Mouse (Mus musculus) T-helper 17 cell (primary cell): Measurements from ENCODE around the gene Gbp7.
"Not testable (repeated sequence)": the region's sequence is repeated elsewhere in the genome, so short reads cannot be mapped to it uniquely, and the experiment has no call there.

Source experiments
- in situ Hi-C, 2 experiments: fragments of 300-600 bp; cut with MboI, MseI; formaldehyde crosslinking; loops; 1 replicate in 1 of 2; 2 replicates in 1 of 2; pipeline ENCODE4 v1.15.1; 2025; ENCODE audit warnings: high pct_unique_total_duplicates in 2 of 2

Gbp7 gene

GRCm38 (mm10) chr3:142530087-142530953 is at the start of gene Gbp7:
Gbp7 (plus strand) TSS chr3:142530342.
- in situ Hi-C loops = no loop called here

- in situ Hi-C loops = loop anchor here (5.0 kb wide), 3 partner anchors 72 to 217 kb away; partner anchors contain the start of genes Gbp2 (in 2 of the 2) and Gbp3 (in 2 of the 2)
These were observed 39.7 kb upstream of the Gbp7 start for GRCm38 (mm10) chr3:142490465-142490864.

- in situ Hi-C loops = loop anchor here (5.0 kb wide), 3 partner anchors 69 to 214 kb away; partner anchors contain the start of genes Gbp2 (in 2 of the 2) and Gbp3 (in 2 of the 2)
These were observed 36.5 kb upstream of the Gbp7 start, which contains the start of gene Gbp5 for GRCm38 (mm10) chr3:142493536-142494061. Gbp5 (plus strand) TSS chr3:142493978.

GRCm38 (mm10) chr3:142495146-142495655 is 34.9 kb upstream of the Gbp7 start:
- in situ Hi-C loops = no loop called here

GRCm38 (mm10) chr3:142496113-142497101 is 33.7 kb upstream of the Gbp7 start:
- in situ Hi-C loops = no loop called here

GRCm38 (mm10) chr3:142497123-142497841 is 32.9 kb upstream of the Gbp7 start:
- in situ Hi-C loops = no loop called here

- in situ Hi-C loops = no loop called here
These were observed 31.2 kb upstream of the Gbp7 start for GRCm38 (mm10) chr3:142498941-142499340.

- in situ Hi-C loops = no loop called here
These were observed 2.0 kb upstream of the Gbp7 start for GRCm38 (mm10) chr3:142528116-142528515.

- in situ Hi-C loops = no loop called here
These were observed 545 bp upstream of the Gbp7 start for GRCm38 (mm10) chr3:142529597-142529996.

GRCm38 (mm10) chr3:142531595-142531994 is 1.5 kb downstream of the Gbp7 start:
- in situ Hi-C loops = no loop called here

GRCm38 (mm10) chr3:142533185-142533584 is 3.0 kb downstream of the Gbp7 start:
- in situ Hi-C loops = no loop called here

- in situ Hi-C loops = no loop called here
These were observed 5.5 kb downstream of the Gbp7 start for GRCm38 (mm10) chr3:142535667-142536066.

GRCm38 (mm10) chr3:142541391-142541790 is 11.2 kb downstream of the Gbp7 start:
- in situ Hi-C loops = no loop called here

GRCm38 (mm10) chr3:142542776-142543175 is 12.6 kb downstream of the Gbp7 start:
- in situ Hi-C loops = not testable (repeated sequence)

- in situ Hi-C loops = loop anchor here in 1 of 2 experiments (5.0 kb wide), 1 partner anchor 61 kb away; no protein-coding TSS in a partner anchor
These were observed 16.5 kb downstream of the Gbp7 start for GRCm38 (mm10) chr3:142546690-142547089.

- in situ Hi-C loops = no loop called here
These were observed 20.0 kb downstream of the Gbp7 start for GRCm38 (mm10) chr3:142550052-142550676.

GRCm38 (mm10) chr3:142554601-142555000 is 24.5 kb downstream of the Gbp7 start:
- in situ Hi-C loops = no loop called here

- in situ Hi-C loops = no loop called here
These were observed 25.5 kb downstream of the Gbp7 start for GRCm38 (mm10) chr3:142555623-142556022.

- in situ Hi-C loops = loop anchor here (5.0 kb wide), 2 partner anchors 53 to 67 kb away; partner anchors contain the start of gene Gbp5 (in 2 of the 2)
These were observed 29.6 kb downstream of the Gbp7 start, which contains the start of gene Gbp3 for GRCm38 (mm10) chr3:142559632-142560228. Gbp3 (plus strand) TSS chr3:142560026.
